Mouse (Mus musculus): ENCODE measurements around the gene Dad1.

DNA sequence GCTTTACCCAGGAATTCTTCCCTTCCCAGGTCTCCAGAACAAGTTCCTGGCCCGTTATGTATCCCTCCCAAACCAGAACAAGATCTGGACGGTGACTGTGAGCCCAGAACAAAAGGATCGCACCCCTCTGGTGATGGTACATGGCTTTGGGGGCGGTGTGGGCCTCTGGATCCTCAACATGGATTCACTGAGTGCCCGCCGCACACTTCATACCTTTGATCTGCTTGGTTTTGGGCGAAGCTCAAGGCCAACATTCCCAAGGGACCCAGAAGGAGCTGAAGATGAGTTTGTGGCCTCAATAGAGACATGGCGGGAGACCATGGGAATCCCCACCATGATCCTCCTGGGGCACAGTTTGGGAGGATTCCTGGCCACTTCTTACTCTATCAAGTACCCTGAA lies 8.7 kb upstream of the Dad1 start:
- TF ChIP-seq POLR2A (IDR thresholded peaks at IDR 0.05; ENCODE audit: low read depth, low read length) (no peak), CTCF (IDR thresholded peaks at IDR 0.05; ENCODE audit: borderline replicate concordance, insufficient read depth, low read length) (no peak)

Measured in embryonic fibroblast, embryonic 13.5 days (primary cell).